Mouse (Mus musculus) heart, adult 2 months (tissue): ENCODE measurements at regions not wholly inside any gene's neighbourhood (a gene's known extent, or its start where the extent isn't known, plus 50 kb on each side); places are given as distances from the start of the nearest gene placed in this dataset.

Experiments
- DNase-seq, 2 experiments: peaks; one replicate each; pipeline ENCODE4 v3.0.0; 2021
- H3K27ac ChIP-seq: fragments of 200-600 bp; 2 replicates; pipeline ENCODE4 v1.8.1; 2022
- H3K27me3 ChIP-seq: fragments of 200-500 bp; 2 replicates; pipeline ENCODE4 v1.6.1; 2012; ENCODE audit warnings: mild to moderate bottlenecking, low read length, inconsistent platforms, mixed read lengths; ENCODE audit not compliant: control insufficient read depth, insufficient read depth
- H3K36me3 ChIP-seq: fragments of 200-500 bp; 2 replicates; pipeline ENCODE4 v1.6.1; 2012; ENCODE audit warnings: low read length, inconsistent platforms; ENCODE audit not compliant: control insufficient read depth, insufficient read depth
- H3K4me1 ChIP-seq: fragments of 200-500 bp; 2 replicates; pipeline ENCODE4 v1.6.1; 2011; ENCODE audit warnings: low read length; ENCODE audit not compliant: control insufficient read depth, insufficient read depth
- H3K4me3 ChIP-seq: fragments of 200-600 bp; 2 replicates; pipeline ENCODE4 v1.8.1; 2022
- H3K79me2 ChIP-seq: fragments of 200-500 bp; replicated peaks from 2 replicates; pipeline ENCODE4 v1.6.1; 2012; ENCODE audit warnings: mild to moderate bottlenecking, inconsistent platforms, low read length, moderate library complexity, mixed read lengths; ENCODE audit not compliant: control insufficient read depth, insufficient read depth
- H3K9ac ChIP-seq: fragments of 200-500 bp; 2 replicates; pipeline ENCODE4 v1.6.1; 2012; ENCODE audit warnings: low read depth, mild to moderate bottlenecking, control low read depth, inconsistent platforms, low read length, mixed read lengths
- CTCF ChIP-seq: fragments of 200-600 bp; IDR thresholded peaks from 2 replicates; pipeline ENCODE4 v1.8.1; 2022; ENCODE audit warnings: antibody characterized with exemption, mild to moderate bottlenecking, moderate library complexity
- EP300 ChIP-seq: fragments of 200-500 bp; IDR thresholded peaks from 2 replicates; pipeline ENCODE4 v1.6.1; 2011; ENCODE audit warnings: low read depth, low read length, control low read depth; ENCODE audit not compliant: insufficient read depth
- POLR2A ChIP-seq: fragments of 200-500 bp; IDR thresholded peaks from 2 replicates; pipeline ENCODE4 v1.6.1; 2011; ENCODE audit warnings: mild to moderate bottlenecking, low read depth, low read length, control low read depth; ENCODE audit not compliant: insufficient read depth
- WGBS: fragments of 180-500 bp; shearing (Covaris S2); methylation state at CpG from one replicate; pipeline ENCODE4 v1.1.7; 2018; 5-methylcytosine and 5-hydroxymethylcytosine counted together
- intact Hi-C: fragments of 180-260 bp; cut with DNase I; formaldehyde crosslinking; loops from one replicate; pipeline ENCODE4 v1.15.1; 2025

GRCm38 (mm10) chr14:123143489-123144046, 159.7 kb upstream of the Tmtc4 start:
- H3K9ac ChIP-seq, result no peak overlapping the region
- DNase-seq, result no peak
- 56% methylated on average over 5 of the region's 5 CpGs for WGBS
- TF ChIP-seq CTCF (no peak), POLR2A (no peak), EP300 (no peak)
- no peak overlapping the region for H3K4me3 ChIP-seq
- H3K27me3 ChIP-seq, result no peaks in the 10 kb centered on the region
- H3K79me2 ChIP-seq, result no peaks in the 10 kb centered on the region
- peaks cover 1% of the 10 kb centered on the region; the same call in 1 of the 2 replicates for H3K4me1 ChIP-seq
- no peak overlapping the region for H3K27ac ChIP-seq
- intact Hi-C loops, result no loop called here
- no peaks in the 10 kb centered on the region for H3K36me3 ChIP-seq

- WGBS, result 61% methylated on average over 6 of the region's 6 CpGs
- intact Hi-C loops, result no loop called here
- H3K79me2 ChIP-seq, result no peaks in the 10 kb centered on the region
- H3K36me3 ChIP-seq, result no peaks in the 10 kb centered on the region
- no peak overlapping the region for H3K27ac ChIP-seq
- no peak overlapping the region for H3K4me3 ChIP-seq
- TF ChIP-seq CTCF (no peak), POLR2A (no peak), EP300 (no peak)
- no peaks in the 10 kb centered on the region for H3K27me3 ChIP-seq
- no peak overlapping the region for H3K9ac ChIP-seq
- peaks cover 1% of the 10 kb centered on the region; the same call in 1 of the 2 replicates for H3K4me1 ChIP-seq
- DNase-seq, result no peak
Measured at GRCm38 (mm10) chr14:123138743-123139705, 155.2 kb upstream of the Tmtc4 start.

- 26% methylated on average over 1 of the region's 1 CpGs for WGBS
- H3K4me1 ChIP-seq, result no peaks in the 10 kb centered on the region
- no peaks in the 10 kb centered on the region for H3K79me2 ChIP-seq
- intact Hi-C loops, result no loop called here
- no peaks in the 10 kb centered on the region for H3K27me3 ChIP-seq
- no peak for TF ChIP-seq CTCF
- TF ChIP-seq EP300, result no peak
- no peak for TF ChIP-seq POLR2A
- H3K27ac ChIP-seq, result no peak overlapping the region
- DNase-seq, result no peak
- H3K4me3 ChIP-seq, result no peak overlapping the region
- no peak overlapping the region for H3K9ac ChIP-seq
- no peaks in the 10 kb centered on the region for H3K36me3 ChIP-seq
Measured at GRCm38 (mm10) chr14:123133979-123134378, 150.1 kb upstream of the Tmtc4 start.

- 70% methylated on average over 2 of the region's 2 CpGs for WGBS
- intact Hi-C loops, result no loop called here
- no peak for DNase-seq
- Histone ChIP-seq H3K36me3 (no peaks in the 10 kb centered on the region), H3K9ac (no peak overlapping the region), H3K27me3 (no peaks in the 10 kb centered on the region), H3K4me1 (no peaks in the 10 kb centered on the region), H3K4me3 (no peak overlapping the region), H3K27ac (no peak overlapping the region), H3K79me2 (no peaks in the 10 kb centered on the region)
- TF ChIP-seq POLR2A (no peak), EP300 (no peak), CTCF (no peak)
Measured at GRCm38 (mm10) chr14:123120361-123120760, 136.5 kb upstream of the Tmtc4 start.

GRCm38 (mm10) chr14:123116337-123116736, 132.5 kb upstream of the Tmtc4 start:
- Histone ChIP-seq H3K9ac (no peak overlapping the region), H3K79me2 (no peaks in the 10 kb centered on the region), H3K27ac (no peak overlapping the region), H3K36me3 (no peaks in the 10 kb centered on the region), H3K27me3 (no peaks in the 10 kb centered on the region), H3K4me1 (no peaks in the 10 kb centered on the region), H3K4me3 (no peak overlapping the region)
- TF ChIP-seq EP300 (no peak), POLR2A (no peak), CTCF (no peak)
- DNase-seq, result no peak
- 76% methylated on average over 1 of the region's 1 CpGs for WGBS
- intact Hi-C loops, result no loop called here

- intact Hi-C loops, result no loop called here
- no peaks in the 10 kb centered on the region for H3K36me3 ChIP-seq
- no peak overlapping the region for H3K27ac ChIP-seq
- TF ChIP-seq POLR2A (no peak), CTCF (no peak)
- H3K79me2 ChIP-seq, result no peaks in the 10 kb centered on the region
- H3K9ac ChIP-seq, result no peak overlapping the region
- H3K27me3 ChIP-seq, result no peaks in the 10 kb centered on the region
- WGBS, result 74% methylated on average over 2 of the region's 2 CpGs
- no peaks in the 10 kb centered on the region for H3K4me1 ChIP-seq
- no peak overlapping the region for H3K4me3 ChIP-seq
- no peak for DNase-seq
Measured at GRCm38 (mm10) chr14:123110533-123110932, 126.7 kb upstream of the Tmtc4 start.
